ENCODE assay signal across 10 mouse cellular contexts in genomic region chr10:42090147-42090546, GRCm38 (mm10).
A peak's percentile ranks its signal among the peaks of the same experiment; 100 is the strongest.
DNase-seq lines count a peak whose midpoint lies in the region; ATAC-seq lines count a peak whose summit lies in the region.
"Had no signal": no experiment of that assay in that cellular context is flagged by ENCODE, and none has a peak within 500 bp of the region (broad histone marks: within the 10 kb centered on the region; RNA-seq: fewer than 3 reads in every experiment).

No protein-coding gene starts in this region.

- DNase-seq in heart, postnatal 14 days = no peak
- DNase-seq in lung, postnatal 4 days = no peak
- no peak for DNase-seq in adrenal gland, postnatal 4 days (ENCODE audit: low spot score in 2 of 2)
- DNase-seq: thymus, postnatal 36 days had no signal

- H3K27me3 ChIP-seq in heart, embryonic 16.5 days (ENCODE audit: control insufficient read depth, insufficient read depth, low read length) = no peaks in the 10 kb centered on the region
- H3K27me3 ChIP-seq in lung, embryonic 15.5 days = no peaks in the 10 kb centered on the region
- H3K27me3 ChIP-seq in hindbrain, embryonic 13.5 days = no peaks in the 10 kb centered on the region
- H3K27me3 ChIP-seq in stomach, embryonic 15.5 days (replicated peaks) = no peaks in the 10 kb centered on the region
- H3K27me3 ChIP-seq: liver, embryonic 15.5 days had no signal

- peaks cover 41% of the 10 kb centered on the region for H3K4me1 ChIP-seq in heart, embryonic 16.5 days (ENCODE audit: control insufficient read depth, insufficient read depth, low read length)
- H3K4me1 ChIP-seq in lung, embryonic 15.5 days = peaks cover 38% of the 10 kb centered on the region
- peaks cover 26% of the 10 kb centered on the region for H3K4me1 ChIP-seq in hindbrain, embryonic 13.5 days (replicated peaks)
- peaks cover 22% of the 10 kb centered on the region for H3K4me1 ChIP-seq in stomach, embryonic 15.5 days

- intact Hi-C loops in heart, postnatal 14 days (cut with DNase I) = loop anchor here (5.0 kb wide), 1 partner anchor 187 kb away; the partner anchor contains the start of gene Foxo3

- ATAC-seq in heart, embryonic 16.5 days (replicated peaks; ENCODE audit: extremely low read depth, insufficient read depth, low FRiP score) = no peak
- no peak for ATAC-seq in lung, embryonic 15.5 days (ENCODE audit: borderline replicate concordance, extremely low read depth, low FRiP score, low TSS enrichment)
- ATAC-seq in hindbrain, embryonic 13.5 days (ENCODE audit: low FRiP score) = no peak
- ATAC-seq in stomach, embryonic 15.5 days (ENCODE audit: insufficient read depth, low FRiP score, low read depth) = no peak

- H3K9ac ChIP-seq in heart, embryonic 16.5 days (ENCODE audit: low read length) = no peak overlapping the region
- H3K9ac ChIP-seq in lung, embryonic 15.5 days = no peak overlapping the region
- no peak overlapping the region for H3K9ac ChIP-seq in hindbrain, embryonic 13.5 days
- no peak overlapping the region for H3K9ac ChIP-seq in stomach, embryonic 15.5 days
- H3K9ac ChIP-seq: liver, embryonic 15.5 days; midbrain, embryonic 12.5 days had no signal

- H3K27ac ChIP-seq in heart, embryonic 16.5 days (ENCODE audit: low read length) = peak overlapping the region; percentile 43; the same call in 1 of the 2 replicates
- H3K27ac ChIP-seq in lung, embryonic 15.5 days = peak overlapping the region; percentile 85
- H3K27ac ChIP-seq in hindbrain, embryonic 13.5 days = peak overlapping the region; percentile 62
- H3K27ac ChIP-seq in stomach, embryonic 15.5 days = peak overlapping the region; percentile 61; the same call in 1 of the 2 replicates
- H3K27ac ChIP-seq: liver, embryonic 15.5 days; midbrain, embryonic 12.5 days had no signal

- no peak overlapping the region for H3K4me3 ChIP-seq in heart, embryonic 16.5 days (ENCODE audit: low read length)
- no peak overlapping the region for H3K4me3 ChIP-seq in lung, embryonic 15.5 days
- H3K4me3 ChIP-seq in hindbrain, embryonic 13.5 days = no peak overlapping the region
- H3K4me3 ChIP-seq in stomach, embryonic 15.5 days (replicated peaks) = no peak overlapping the region
- H3K4me3 ChIP-seq: liver, embryonic 15.5 days; midbrain, embryonic 12.5 days had no signal

- WGBS in heart, embryonic 16.5 days = 67% methylated on average over 3 of the region's 3 CpGs
- 31% methylated on average over 3 of the region's 3 CpGs for WGBS in lung, embryonic 15.5 days
- 22% methylated on average over 3 of the region's 3 CpGs for WGBS in hindbrain, embryonic 13.5 days
- 51% methylated on average over 3 of the region's 3 CpGs for WGBS in stomach, embryonic 15.5 days

- peaks cover 5% of the 10 kb centered on the region for H3K9me3 ChIP-seq in heart, embryonic 16.5 days (replicated peaks; ENCODE audit: control insufficient read depth, low read length)
- no peaks in the 10 kb centered on the region for H3K9me3 ChIP-seq in lung, embryonic 15.5 days
- no peaks in the 10 kb centered on the region for H3K9me3 ChIP-seq in hindbrain, embryonic 13.5 days
- H3K9me3 ChIP-seq in stomach, embryonic 15.5 days = no peaks in the 10 kb centered on the region
- H3K9me3 ChIP-seq: liver, embryonic 15.5 days; midbrain, embryonic 12.5 days had no signal

- H3K36me3 ChIP-seq in heart, embryonic 16.5 days (ENCODE audit: control insufficient read depth, insufficient read depth) = no peaks in the 10 kb centered on the region
- H3K36me3 ChIP-seq in lung, embryonic 15.5 days = no peaks in the 10 kb centered on the region
- no peaks in the 10 kb centered on the region for H3K36me3 ChIP-seq in hindbrain, embryonic 13.5 days
- H3K36me3 ChIP-seq in stomach, embryonic 15.5 days = no peaks in the 10 kb centered on the region
- H3K36me3 ChIP-seq: liver, embryonic 15.5 days; midbrain, embryonic 12.5 days had no signal

- no peak overlapping the region for H3K4me2 ChIP-seq in heart, embryonic 16.5 days (ENCODE audit: low read depth, low read length)
- H3K4me2 ChIP-seq in lung, embryonic 15.5 days = no peak overlapping the region
- H3K4me2 ChIP-seq in hindbrain, embryonic 13.5 days = no peak overlapping the region
- H3K4me2 ChIP-seq in stomach, embryonic 15.5 days = no peak overlapping the region
- H3K4me2 ChIP-seq: liver, embryonic 15.5 days; midbrain, embryonic 12.5 days had no signal
